Mouse (Mus musculus) heart, postnatal 0 days (tissue): ENCODE measurements around the gene Suox.

ENCODE experiments used
- CTCF ChIP-seq: IDR thresholded peaks from 2 replicates; pipeline ENCODE4 v1.5.1; 2016; ENCODE audit warnings: antibody characterized with exemption, control low read depth, low read depth
- EP300 ChIP-seq: IDR thresholded peaks from 2 replicates; pipeline ENCODE4 v1.6.1; 2016; ENCODE audit warnings: antibody characterized with exemption, low read depth

DNA sequence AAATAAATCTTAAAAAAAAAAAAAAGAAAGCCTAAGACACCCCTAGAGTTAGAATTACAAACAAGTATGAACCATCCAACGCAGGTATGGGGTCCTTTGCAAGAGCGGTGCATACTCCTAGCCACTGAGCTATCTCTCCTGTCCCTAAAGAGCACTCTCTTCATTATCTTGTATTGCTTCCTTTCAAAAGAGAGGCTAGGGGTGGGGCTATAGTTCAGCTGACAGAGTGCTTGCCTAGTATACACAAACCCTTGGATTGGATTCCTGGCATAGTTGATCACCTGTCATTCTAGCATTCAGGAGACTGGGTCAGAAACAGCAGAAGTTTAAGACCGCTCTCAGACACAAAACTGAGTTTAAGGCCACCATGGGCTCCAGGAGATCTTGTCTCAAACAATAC is 18.6 kb downstream of the Suox start:
- TF ChIP-seq CTCF (no peak), EP300 (no peak)
